Mouse (Mus musculus) forebrain, embryonic 15.5 days (tissue): ENCODE results near the gene Il23r. TPM values are rescaled to one million over a fixed set of nuclear protein-coding genes. Genes with fewer than 3 reads are reported as not detected.

ENCODE experiments used
- ATAC-seq: fragments of 200-750 bp; cut with Nextera tagmentation; replicated peaks from 2 replicates; pipeline ENCODE4 v1.8.0; 2017; ENCODE audit warnings: mild to moderate bottlenecking, moderate TSS enrichment, moderate library complexity
- H3K27ac ChIP-seq: fragments of 300-500 bp; sonication (generic); replicated peaks from 2 replicates; pipeline ENCODE4 v1.5.1; 2015; ENCODE audit warnings: mild to moderate bottlenecking, inconsistent platforms
- H3K27me3 ChIP-seq: fragments of 300-500 bp; sonication (generic); 2 replicates; pipeline ENCODE4 v1.6.1; 2015; ENCODE audit warnings: inconsistent platforms
- H3K36me3 ChIP-seq: fragments of 300-500 bp; sonication (generic); 2 replicates; pipeline ENCODE4 v1.6.1; 2015; ENCODE audit warnings: mild to moderate bottlenecking, inconsistent platforms
- H3K4me1 ChIP-seq: fragments of 300-500 bp; sonication (generic); 2 replicates; pipeline ENCODE4 v1.6.1; 2015; ENCODE audit warnings: inconsistent platforms
- H3K4me2 ChIP-seq: fragments of 300-500 bp; sonication (generic); replicated peaks from 2 replicates; pipeline ENCODE4 v1.6.1; 2015; ENCODE audit warnings: mild to moderate bottlenecking, inconsistent platforms
- H3K4me3 ChIP-seq: fragments of 300-500 bp; sonication (generic); 2 replicates; pipeline ENCODE4 v1.5.1; 2015; ENCODE audit warnings: mild to moderate bottlenecking, inconsistent platforms
- H3K9ac ChIP-seq: fragments of 300-500 bp; sonication (generic); replicated peaks from 2 replicates; pipeline ENCODE4 v1.6.1; 2015; ENCODE audit warnings: mild to moderate bottlenecking, inconsistent platforms
- H3K9me3 ChIP-seq: fragments of 300-500 bp; sonication (generic); 2 replicates; pipeline ENCODE4 v1.6.1; 2016; ENCODE audit warnings: inconsistent platforms
- WGBS: fragments of 180-500 bp; shearing (Covaris S2); methylation state at CpG from one replicate; pipeline ENCODE4 v1.1.7; 2015; ENCODE audit warnings: mixed read lengths; 5-methylcytosine and 5-hydroxymethylcytosine counted together
- polyA plus RNA-seq: library from polyadenylated mRNA; unstranded; fragments of >200 nt; fragmentation: Nextera tagmentation; extraction: Ambion mirVana; gene quantifications from 2 replicates; pipeline ENCODE4 v1.2.1, GENCODE M21; 2015

Il23r gene
- polyA plus RNA-seq, 1 experiment from 2014 or later = not detected

- no peak overlapping the region for H3K27ac ChIP-seq
- no peaks in the 10 kb centered on the region for H3K27me3 ChIP-seq
- no peak overlapping the region for H3K4me2 ChIP-seq
- H3K4me1 ChIP-seq = no peaks in the 10 kb centered on the region
- H3K9ac ChIP-seq = no peak overlapping the region
- H3K4me3 ChIP-seq = no peak overlapping the region
- no peaks in the 10 kb centered on the region for H3K36me3 ChIP-seq
- H3K9me3 ChIP-seq = no peaks in the 10 kb centered on the region
- ATAC-seq = no peak
- 30% methylated on average over 1 of the region's 1 CpGs for WGBS
Observed at GRCm38 (mm10) chr6:67471242-67471641, 20.4 kb downstream of the Il23r start.

DNA sequence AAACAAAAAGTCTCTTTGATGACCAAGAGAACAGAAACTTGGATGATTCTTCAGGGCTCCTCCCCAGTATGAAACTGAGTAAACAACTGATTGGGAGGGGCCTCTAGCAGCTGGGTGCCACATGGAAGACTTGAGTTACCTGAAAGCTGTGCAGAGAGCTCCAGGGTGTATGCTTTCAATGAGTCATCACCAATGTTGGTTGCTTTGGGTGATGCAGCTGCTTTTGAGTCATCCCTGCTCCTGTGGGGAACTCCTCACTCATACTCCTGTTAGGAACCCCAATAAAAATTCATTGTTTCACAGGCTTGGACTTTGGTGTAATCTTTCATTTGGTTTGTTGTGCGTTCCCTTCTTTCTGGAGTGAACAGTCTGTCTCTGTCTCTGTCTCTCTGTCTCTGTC, 32.2 kb downstream of the Il23r start:
- WGBS = 100% methylated on average over 1 of the region's 1 CpGs

GRCm38 (mm10) chr6:67451330-67451729, 40.3 kb downstream of the Il23r start:
- 48% methylated on average over 5 of the region's 5 CpGs for WGBS
- ATAC-seq = no peak
- Histone ChIP-seq H3K4me2 (no peak overlapping the region), H3K4me3 (no peak overlapping the region), H3K27me3 (no peaks in the 10 kb centered on the region), H3K36me3 (no peaks in the 10 kb centered on the region), H3K9me3 (no peaks in the 10 kb centered on the region), H3K27ac (no peak overlapping the region), H3K9ac (no peak overlapping the region), H3K4me1 (no peaks in the 10 kb centered on the region)

More for the DNA sequence above, 32.2 kb downstream of the Il23r start:
- no peak overlapping the region for H3K9ac ChIP-seq
- no peak overlapping the region for H3K4me2 ChIP-seq
- no peaks in the 10 kb centered on the region for H3K9me3 ChIP-seq
- no peaks in the 10 kb centered on the region for H3K36me3 ChIP-seq
- H3K4me3 ChIP-seq = no peak overlapping the region
- H3K4me1 ChIP-seq = no peaks in the 10 kb centered on the region
- no peak for ATAC-seq
- no peak overlapping the region for H3K27ac ChIP-seq
- no peaks in the 10 kb centered on the region for H3K27me3 ChIP-seq

DNA sequence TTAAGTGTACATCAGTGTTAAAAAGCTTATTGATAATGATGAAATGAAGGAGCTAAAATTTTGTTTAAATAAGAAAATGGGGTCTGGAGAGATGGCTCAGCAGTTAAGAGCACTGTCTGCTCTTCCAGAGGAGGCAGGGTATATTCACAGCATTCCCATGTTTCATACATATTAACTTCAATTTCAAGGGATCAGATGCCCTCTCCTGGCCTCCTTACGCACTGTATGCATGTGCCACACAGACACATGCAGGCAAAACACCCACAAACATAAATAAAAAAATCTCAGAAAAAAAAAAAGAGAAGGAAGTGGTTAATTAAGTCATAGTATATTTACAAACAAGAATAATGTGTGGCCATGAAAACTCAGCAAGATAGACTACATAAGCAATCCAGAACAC, 45.8 kb downstream of the Il23r start:
- ATAC-seq = no peak

DNA sequence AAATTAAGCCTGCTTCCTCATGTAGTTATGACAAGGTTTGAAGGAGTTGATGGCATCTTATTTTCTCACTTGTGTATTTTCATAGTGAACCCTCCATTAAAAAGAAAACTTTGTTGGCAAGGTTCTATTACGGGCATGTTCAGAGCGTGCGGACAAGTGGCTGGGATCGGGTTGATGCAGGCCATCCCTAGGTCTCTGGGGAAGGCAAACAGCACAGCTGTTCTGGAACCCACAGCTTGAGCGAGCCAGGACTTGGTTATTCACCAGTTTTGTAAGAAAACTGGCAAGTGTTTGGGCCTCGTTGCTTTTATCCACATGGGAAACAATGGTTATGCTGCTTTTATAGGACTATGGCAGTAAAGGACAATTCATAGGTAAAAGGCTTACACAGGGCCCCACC, 48.5 kb downstream of the Il23r start:
- no peaks in the 10 kb centered on the region for H3K9me3 ChIP-seq

More for the DNA sequence above, 45.8 kb downstream of the Il23r start:
- Histone ChIP-seq H3K36me3 (no peaks in the 10 kb centered on the region), H3K4me3 (no peak overlapping the region), H3K4me1 (no peaks in the 10 kb centered on the region), H3K27ac (no peak overlapping the region), H3K27me3 (no peaks in the 10 kb centered on the region), H3K9ac (no peak overlapping the region), H3K4me2 (no peak overlapping the region), H3K9me3 (no peaks in the 10 kb centered on the region)
- WGBS = 77% methylated on average over 1 of the region's 1 CpGs

GRCm38 (mm10) chr6:67437814-67438385, 53.8 kb downstream of the Il23r start:
- Histone ChIP-seq H3K36me3 (no peaks in the 10 kb centered on the region), H3K9ac (no peak overlapping the region), H3K27ac (no peak overlapping the region), H3K9me3 (no peaks in the 10 kb centered on the region), H3K4me3 (no peak overlapping the region), H3K27me3 (no peaks in the 10 kb centered on the region), H3K4me1 (0 out of 2 replicates have a peak, but pooled peaks cover 4% of the 10 kb centered on the region), H3K4me2 (no peak overlapping the region)
- WGBS = 78% methylated on average over 3 of the region's 3 CpGs
- ATAC-seq = no peak

More for the DNA sequence above, 48.5 kb downstream of the Il23r start:
- Histone ChIP-seq H3K36me3 (no peaks in the 10 kb centered on the region), H3K27ac (no peak overlapping the region), H3K4me1 (no peaks in the 10 kb centered on the region), H3K4me3 (no peak overlapping the region), H3K4me2 (no peak overlapping the region), H3K27me3 (no peaks in the 10 kb centered on the region), H3K9ac (no peak overlapping the region)
- WGBS = 88% methylated on average over 6 of the region's 6 CpGs
- ATAC-seq = no peak

DNA sequence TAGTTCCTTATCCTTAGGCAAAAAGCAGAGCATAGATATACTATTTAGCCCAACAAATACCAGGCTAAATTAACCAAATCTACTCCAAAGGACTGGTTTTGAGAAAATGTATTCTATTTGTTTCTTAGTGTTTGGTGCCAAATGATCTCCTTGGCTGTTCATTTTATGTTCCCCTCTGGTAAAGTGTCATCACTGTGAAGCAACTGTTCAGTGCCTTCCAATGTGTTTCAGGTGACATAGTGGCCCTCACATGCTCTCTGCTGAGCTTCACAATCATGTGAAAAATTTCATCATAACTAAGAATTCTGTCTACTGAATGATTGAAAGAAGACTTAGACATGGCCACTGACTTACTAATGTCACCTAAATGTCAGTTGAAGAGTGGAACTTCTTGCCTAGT, 54.6 kb downstream of the Il23r start:
- 0 out of 2 replicates have a peak, but pooled peaks cover 4% of the 10 kb centered on the region for H3K4me1 ChIP-seq
- H3K9me3 ChIP-seq = no peaks in the 10 kb centered on the region
- no peak overlapping the region for H3K9ac ChIP-seq
- H3K27me3 ChIP-seq = no peaks in the 10 kb centered on the region
- no peak overlapping the region for H3K4me3 ChIP-seq
- no peaks in the 10 kb centered on the region for H3K36me3 ChIP-seq
- H3K27ac ChIP-seq = no peak overlapping the region
- H3K4me2 ChIP-seq = no peak overlapping the region
- ATAC-seq = no peak

DNA sequence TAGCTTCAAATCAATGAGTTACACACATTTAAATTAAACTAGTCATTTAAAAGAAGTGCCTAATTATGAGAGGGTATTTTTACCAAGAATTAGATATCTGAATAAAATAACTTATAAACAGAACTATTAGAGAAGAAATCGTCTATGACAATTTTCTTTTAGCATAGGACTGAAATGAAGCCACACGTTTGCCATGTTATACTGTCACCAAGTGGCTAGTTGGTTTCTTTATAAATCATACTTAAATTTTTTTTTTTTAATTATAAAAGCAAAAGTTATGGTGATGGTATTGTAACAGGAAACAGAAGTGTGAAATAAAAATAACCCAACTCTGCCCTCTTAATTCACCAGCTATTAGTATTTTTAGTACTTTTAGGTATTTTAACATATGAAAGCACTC, 55.4 kb downstream of the Il23r start:
- Histone ChIP-seq H3K4me1 (0 out of 2 replicates have a peak, but pooled peaks cover 4% of the 10 kb centered on the region), H3K4me3 (no peak overlapping the region), H3K4me2 (no peak overlapping the region), H3K9ac (no peak overlapping the region), H3K9me3 (no peaks in the 10 kb centered on the region), H3K27ac (no peak overlapping the region), H3K27me3 (no peaks in the 10 kb centered on the region), H3K36me3 (no peaks in the 10 kb centered on the region)
- no peak for ATAC-seq
- WGBS = 87% methylated on average over 2 of the region's 2 CpGs

- Histone ChIP-seq H3K4me3 (no peak overlapping the region), H3K27ac (no peak overlapping the region), H3K27me3 (no peaks in the 10 kb centered on the region), H3K4me2 (no peak overlapping the region), H3K4me1 (0 out of 2 replicates have a peak, but pooled peaks cover 4% of the 10 kb centered on the region), H3K9ac (no peak overlapping the region), H3K36me3 (no peaks in the 10 kb centered on the region), H3K9me3 (no peaks in the 10 kb centered on the region)
- no peak for ATAC-seq
- 92% methylated on average over 1 of the region's 1 CpGs for WGBS
Observed at GRCm38 (mm10) chr6:67435711-67436110, 55.9 kb downstream of the Il23r start.

DNA sequence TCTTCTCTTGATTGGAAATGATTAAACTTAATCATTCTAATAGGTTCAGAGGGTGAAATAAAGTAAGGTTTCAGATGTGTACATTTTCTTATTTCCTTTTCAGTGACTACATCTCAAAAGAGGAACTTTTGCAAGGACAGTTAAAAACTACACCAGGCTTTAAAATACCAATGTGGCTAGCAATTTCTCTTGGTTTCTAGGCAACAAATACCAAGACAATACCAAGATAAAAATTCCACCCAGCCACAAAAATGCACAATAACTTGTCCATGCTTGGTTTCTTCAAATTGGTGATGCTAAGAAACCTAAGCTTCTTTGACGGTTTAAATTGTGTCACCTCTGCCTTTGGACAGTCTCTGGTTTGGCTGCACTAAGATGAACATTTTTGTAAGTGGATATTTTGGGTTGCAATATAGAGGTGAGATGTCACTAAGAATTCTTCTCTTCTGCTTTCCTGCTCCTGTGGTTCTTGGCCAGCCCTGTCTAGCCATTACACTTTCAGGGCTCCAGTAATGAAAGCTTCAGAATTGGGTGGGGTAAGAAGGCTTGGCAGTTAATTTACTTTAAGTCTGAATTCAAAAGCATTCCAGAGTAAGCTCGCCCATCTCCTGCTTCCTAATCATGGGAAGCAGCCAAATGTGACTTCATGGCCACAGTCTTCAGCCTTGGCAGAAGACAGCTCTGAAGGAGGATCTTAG, 56.8 kb downstream of the Il23r start:
- ATAC-seq = no peak
- Histone ChIP-seq H3K27me3 (no peaks in the 10 kb centered on the region), H3K4me1 (0 out of 2 replicates have a peak, but pooled peaks cover 4% of the 10 kb centered on the region), H3K4me3 (no peak overlapping the region), H3K9ac (no peak overlapping the region), H3K9me3 (no peaks in the 10 kb centered on the region), H3K36me3 (no peaks in the 10 kb centered on the region), H3K4me2 (no peak overlapping the region), H3K27ac (no peak overlapping the region)
- WGBS = 49% methylated on average over 2 of the region's 2 CpGs

- Histone ChIP-seq H3K27ac (no peak overlapping the region), H3K9me3 (no peaks in the 10 kb centered on the region), H3K4me1 (0 out of 2 replicates have a peak, but pooled peaks cover 4% of the 10 kb centered on the region), H3K4me3 (no peak overlapping the region), H3K4me2 (no peak overlapping the region), H3K9ac (no peak overlapping the region), H3K36me3 (no peaks in the 10 kb centered on the region), H3K27me3 (no peaks in the 10 kb centered on the region)
- WGBS = 90% methylated on average over 3 of the region's 3 CpGs
- ATAC-seq = no peak
Observed at GRCm38 (mm10) chr6:67431808-67432207, 59.8 kb downstream of the Il23r start.

DNA sequence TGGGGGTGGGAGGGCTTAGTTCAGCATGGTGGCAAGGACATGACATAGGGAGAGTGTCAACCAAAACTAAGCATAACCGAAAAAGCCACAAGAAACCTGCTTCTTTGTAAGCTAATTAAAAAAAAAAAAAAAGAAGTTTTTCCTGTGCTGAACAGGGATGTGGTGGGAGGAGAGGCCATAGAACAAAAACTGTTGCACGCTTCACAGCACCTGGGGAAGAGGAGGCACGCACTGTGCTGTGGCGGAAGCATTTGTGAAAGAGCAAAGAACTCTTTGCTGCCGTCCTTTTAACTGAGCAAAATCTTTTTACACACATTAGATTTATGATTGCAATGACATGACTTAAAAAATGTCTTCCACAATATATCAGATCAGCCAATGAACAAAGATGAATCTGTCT, 69.9 kb downstream of the Il23r start:
- Histone ChIP-seq H3K9me3 (no peaks in the 10 kb centered on the region), H3K4me1 (no peaks in the 10 kb centered on the region), H3K27ac (no peak overlapping the region), H3K4me2 (no peak overlapping the region), H3K4me3 (no peak overlapping the region), H3K9ac (no peak overlapping the region), H3K36me3 (no peaks in the 10 kb centered on the region), H3K27me3 (no peaks in the 10 kb centered on the region)
- no peak for ATAC-seq
- 58% methylated on average over 5 of the region's 5 CpGs for WGBS

GRCm38 (mm10) chr6:67416557-67416956, 75.1 kb downstream of the Il23r start:
- WGBS = 93% methylated on average over 3 of the region's 3 CpGs
- H3K4me1 ChIP-seq = no peaks in the 10 kb centered on the region
- no peak overlapping the region for H3K9ac ChIP-seq
- H3K27me3 ChIP-seq = no peaks in the 10 kb centered on the region
- H3K4me3 ChIP-seq = no peak overlapping the region
- ATAC-seq = no peak
- H3K36me3 ChIP-seq = no peaks in the 10 kb centered on the region
- no peak overlapping the region for H3K4me2 ChIP-seq
- no peak overlapping the region for H3K27ac ChIP-seq
- no peaks in the 10 kb centered on the region for H3K9me3 ChIP-seq
